In genomic region chr14:50892091-50892490, GRCm38 (mm10) we compare ENCODE assay signal across 16 mouse cellular contexts. TPM values are rescaled to one million over a fixed set of nuclear protein-coding genes. Genes with fewer than 3 reads are reported as not detected.
"Had no signal": no experiment of that assay in that cellular context is flagged by ENCODE, and none has a peak within 500 bp of the region (broad histone marks: within the 10 kb centered on the region; RNA-seq: fewer than 3 reads in every experiment).

No protein-coding gene starts in this region.

- H3K9me3 ChIP-seq: liver, embryonic 13.5 days; midbrain, embryonic 10.5 days; midbrain, embryonic 13.5 days; neural tube, embryonic 12.5 days; neural tube, embryonic 15.5 days; stomach, embryonic 15.5 days had no signal

- H3K4me2 ChIP-seq: liver, embryonic 13.5 days; midbrain, embryonic 13.5 days; neural tube, embryonic 12.5 days; neural tube, embryonic 15.5 days; stomach, embryonic 15.5 days had no signal

- DNase-seq: kidney, adult 2 months; layer of hippocampus, postnatal 36 days; liver, embryonic 13.5 days; retina, postnatal 1 day; right cerebral cortex, postnatal 25 days; thymus, postnatal 14 days; thymus, postnatal 4 days had no signal

- H3K4me3 ChIP-seq: left cerebral cortex, adult 2 months; liver, embryonic 13.5 days; megakaryocyte, embryonic 14.5 days; midbrain, embryonic 10.5 days; midbrain, embryonic 13.5 days; neural tube, embryonic 12.5 days; neural tube, embryonic 15.5 days; stomach, embryonic 15.5 days had no signal

- ATAC-seq: midbrain, embryonic 13.5 days had no signal

- H3K36me3 ChIP-seq: liver, embryonic 13.5 days; midbrain, embryonic 10.5 days; midbrain, embryonic 13.5 days; neural tube, embryonic 12.5 days; neural tube, embryonic 15.5 days; stomach, embryonic 15.5 days had no signal

- H3K27ac ChIP-seq: kidney, postnatal 0 days; left cerebral cortex, adult 2 months; liver, embryonic 13.5 days; midbrain, embryonic 10.5 days; midbrain, embryonic 13.5 days; neural tube, embryonic 12.5 days; neural tube, embryonic 15.5 days; stomach, embryonic 15.5 days had no signal

- H3K9ac ChIP-seq: liver, embryonic 13.5 days; midbrain, embryonic 13.5 days; neural tube, embryonic 12.5 days; neural tube, embryonic 15.5 days; stomach, embryonic 15.5 days had no signal

RNA-seq across cellular contexts. Expression of gene Klhl33, which starts 5.2 kb away (rescaled TPM):
- polyA plus RNA-seq: liver, adult 2 months had no signal
